Mouse (Mus musculus) layer of hippocampus, postnatal 14 days (tissue): ENCODE measurements around the gene Setd7. TPM values are rescaled to one million over a fixed set of nuclear protein-coding genes. Genes with fewer than 3 reads are reported as not detected.

Experiments
- DNase-seq, 2 experiments: peaks; one replicate each; pipeline ENCODE4 v3.0.0; 2021 to 2022; ENCODE audit warnings: low spot score in 2 of 2, mixed read lengths in 1 of 2
- total RNA-seq, 2 experiments: library from RNA; stranded (reverse); gene quantifications; 2 replicates each; pipeline ENCODE4 v1.2.3; 2021

Gene Setd7
- total RNA-seq, 2 experiments from 2014 or later: 88.8 to 95.4 TPM

- DNase-seq: no peak
Observed at GRCm38 (mm10) chr3:51479893-51480292, 80.8 kb downstream of the Setd7 start.

GRCm38 (mm10) chr3:51475706-51476105 is 85.0 kb downstream of the Setd7 start:
- no peak for DNase-seq

- DNase-seq: no peak
Observed at GRCm38 (mm10) chr3:51468530-51468929, 92.1 kb downstream of the Setd7 start.

Other genes with a start within 250 kb of the Setd7 start
- 10 to 100 TPM; 33.6 to 39.0 TPM for gene Elf2, start 220.2 kb downstream of the Setd7 start, total RNA-seq
- not detected for gene Mgarp, start 164.1 kb downstream of the Setd7 start, total RNA-seq
- 100 to 1,000 TPM; 357 to 360 TPM for gene Ndufc1, start 151.9 kb downstream of the Setd7 start, total RNA-seq
- gene Naa15, start 145.7 kb downstream of the Setd7 start, total RNA-seq: 10 to 100 TPM; 41.8 to 46.9 TPM
- gene Rab33b, start 77.0 kb downstream of the Setd7 start, total RNA-seq: 10 to 100 TPM; 24.0 to 27.1 TPM
- gene Mgst2, start 99.5 kb upstream of the Setd7 start, total RNA-seq: not detected